ENCODE assay signal across 16 mouse cellular contexts in the genomic region with DNA sequence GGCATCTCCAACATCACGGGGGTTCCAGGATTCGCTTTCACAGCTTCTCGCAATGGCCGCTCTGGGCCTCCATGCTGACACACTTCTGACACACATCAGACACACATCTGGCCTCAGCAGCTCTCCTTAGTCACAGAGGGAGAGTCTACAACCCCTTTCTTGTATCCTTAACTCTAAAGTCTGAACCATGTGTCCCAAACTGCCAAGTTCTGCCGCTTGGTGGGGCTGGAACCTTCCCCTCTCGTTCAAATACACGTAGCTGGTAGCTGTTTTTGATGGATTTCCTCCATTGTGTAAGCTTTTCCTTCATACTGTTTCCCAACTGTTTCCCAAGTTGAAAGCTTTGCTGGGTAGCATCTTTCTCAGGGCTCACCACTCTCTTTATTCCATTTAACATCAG. TPM values are rescaled to one million over a fixed set of nuclear protein-coding genes. Genes with fewer than 3 reads are reported as not detected.
DNase-seq lines count a peak whose midpoint lies in the region; ATAC-seq and TF ChIP-seq lines count a peak whose summit lies in the region.
"Had no signal": no experiment of that assay in that cellular context is flagged by ENCODE, and none has a peak within 500 bp of the region (broad histone marks: within the 10 kb centered on the region; RNA-seq: fewer than 3 reads in every experiment).

No protein-coding gene starts in this region.

- H3K9ac ChIP-seq in heart, postnatal 0 days (replicated peaks; ENCODE audit: low read depth, low read length): no peak overlapping the region
- H3K9ac ChIP-seq in lung, embryonic 14.5 days: no peak overlapping the region
- H3K9ac ChIP-seq in liver, embryonic 11.5 days (ENCODE audit: low read depth, low read length): no peak overlapping the region
- H3K9ac ChIP-seq: heart, embryonic 15.5 days; hindbrain, embryonic 15.5 days; limb, embryonic 13.5 days had no signal

- H3K4me1 ChIP-seq in heart, postnatal 0 days (ENCODE audit: control insufficient read depth, insufficient read depth): no peaks in the 10 kb centered on the region
- H3K4me1 ChIP-seq in lung, embryonic 14.5 days (ENCODE audit: insufficient read depth): no peaks in the 10 kb centered on the region
- H3K4me1 ChIP-seq in liver, embryonic 11.5 days (replicated peaks; ENCODE audit: control insufficient read depth, insufficient read depth, low read length): no peaks in the 10 kb centered on the region; the same call in 1 of the 2 replicates
- H3K4me1 ChIP-seq: hindbrain, embryonic 15.5 days; limb, embryonic 13.5 days had no signal

- H3K9me3 ChIP-seq in heart, postnatal 0 days (replicated peaks; ENCODE audit: control insufficient read depth, low read length): no peaks in the 10 kb centered on the region
- no peaks in the 10 kb centered on the region for H3K9me3 ChIP-seq in lung, embryonic 14.5 days (ENCODE audit: low read depth, low read length)
- no peaks in the 10 kb centered on the region for H3K9me3 ChIP-seq in liver, embryonic 11.5 days (ENCODE audit: control insufficient read depth, low read length)
- H3K9me3 ChIP-seq: heart, embryonic 15.5 days; hindbrain, embryonic 15.5 days; limb, embryonic 13.5 days had no signal

- no peak for TF ChIP-seq EP300 in heart, postnatal 0 days (IDR thresholded peaks at IDR 0.05; ENCODE audit: low read depth)

- H3K4me3 ChIP-seq in heart, postnatal 0 days (ENCODE audit: low read depth, low read length): no peak overlapping the region
- H3K4me3 ChIP-seq in lung, embryonic 14.5 days (ENCODE audit: low read depth, low read length): no peak overlapping the region
- H3K4me3 ChIP-seq in liver, embryonic 11.5 days (ENCODE audit: low read depth, low read length): no peak overlapping the region
- H3K4me3 ChIP-seq: heart, embryonic 15.5 days; hindbrain, embryonic 15.5 days; limb, embryonic 13.5 days; megakaryocyte, embryonic 14.5 days had no signal

- ATAC-seq in heart, postnatal 0 days (ENCODE audit: insufficient read depth, low read depth): no peak
- no peak for ATAC-seq in lung, embryonic 14.5 days (ENCODE audit: insufficient read depth)
- ATAC-seq in liver, embryonic 11.5 days (replicated peaks; ENCODE audit: low FRiP score): no peak

- peak; percentile 32; the same call in 1 of the 2 replicates for TF ChIP-seq CTCF in heart, postnatal 0 days (IDR thresholded peaks at IDR 0.05; ENCODE audit: low read depth)
- peak; percentile 47 for TF ChIP-seq CTCF in lung, embryonic 14.5 days (IDR thresholded peaks at IDR 0.05; ENCODE audit: low read depth)

- no peak for DNase-seq in heart, postnatal 0 days (ENCODE audit: low spot score)
- DNase-seq in heart, postnatal 25 days (ENCODE audit: low spot score): no peak
- peak; percentile 59 for DNase-seq in lung, embryonic 14.5 days
- no peak for DNase-seq in lung, adult 18-20 months
- DNase-seq in liver, embryonic 11.5 days (ENCODE audit: low spot score): no peak
- DNase-seq in lung, postnatal 4 days: peak; percentile 24 to 30
- no peak for DNase-seq in cerebellum, adult 8-10 months
- no peak for DNase-seq in cerebellum, adult 11 months
- DNase-seq: cerebellum, adult 9-10 months; embryo, embryonic 11 days had no signal

- H3K36me3 ChIP-seq in heart, postnatal 0 days (replicated peaks; ENCODE audit: control insufficient read depth, insufficient read depth, low read length): no peaks in the 10 kb centered on the region
- H3K36me3 ChIP-seq in lung, embryonic 14.5 days (ENCODE audit: insufficient read depth): peaks cover 9% of the 10 kb centered on the region; the same call in 1 of the 2 replicates
- no peaks in the 10 kb centered on the region; the same call in 1 of the 2 replicates for H3K36me3 ChIP-seq in liver, embryonic 11.5 days (ENCODE audit: control insufficient read depth, insufficient read depth, low read length)

- no peaks in the 10 kb centered on the region for H3K27me3 ChIP-seq in heart, postnatal 0 days (ENCODE audit: control insufficient read depth, insufficient read depth, low read length)
- no peaks in the 10 kb centered on the region for H3K27me3 ChIP-seq in lung, embryonic 14.5 days (ENCODE audit: insufficient read depth, low read length)
- H3K27me3 ChIP-seq in liver, embryonic 11.5 days (replicated peaks; ENCODE audit: control insufficient read depth, insufficient read depth, low read length): no peaks in the 10 kb centered on the region
- H3K27me3 ChIP-seq: heart, embryonic 15.5 days; hindbrain, embryonic 15.5 days; limb, embryonic 13.5 days; megakaryocyte, embryonic 14.5 days had no signal

- H3K27ac ChIP-seq in heart, postnatal 0 days (ENCODE audit: low read depth): no peak overlapping the region
- H3K27ac ChIP-seq in lung, embryonic 14.5 days (ENCODE audit: low read depth): no peak overlapping the region
- H3K27ac ChIP-seq in liver, embryonic 11.5 days (ENCODE audit: low read depth, low read length): peak overlapping the region; percentile 25; the same call in 1 of the 2 replicates
- H3K27ac ChIP-seq: heart, embryonic 15.5 days; hindbrain, embryonic 15.5 days; limb, embryonic 13.5 days had no signal

- 68% methylated on average over 7 of the region's 7 CpGs for WGBS in heart, postnatal 0 days
- WGBS in lung, embryonic 14.5 days: 61% methylated on average over 7 of the region's 7 CpGs
- 67% methylated on average over 7 of the region's 7 CpGs for whole genome bisulfite sequencing in liver, embryonic 11.5 days

- no peak overlapping the region for H3K4me2 ChIP-seq in heart, postnatal 0 days (ENCODE audit: low read depth, low read length)
- H3K4me2 ChIP-seq in lung, embryonic 14.5 days: no peak overlapping the region
- no peak overlapping the region for H3K4me2 ChIP-seq in liver, embryonic 11.5 days
- H3K4me2 ChIP-seq: heart, embryonic 15.5 days; hindbrain, embryonic 15.5 days; limb, embryonic 13.5 days had no signal

- intact Hi-C loops in heart, postnatal 25 days (cut with DNase I): no loop called here

RNA-seq across cellular contexts. Expression of gene Morn4, which starts 14.9 kb away (rescaled TPM):
- 1.7 and 2.3 TPM in 2 replicates for total RNA-seq in heart, postnatal 0 days (2014; rRNA removed; ENCODE audit: low replicate concordance)
- 5.2 and 5.7 TPM in 2 replicates for polyA plus RNA-seq in heart, postnatal 0 days (2015; fragmentation: Nextera tagmentation; extraction: Ambion mirVana)
- 1 to 10 TPM; 3.3 to 3.7 TPM for total RNA-seq in heart, postnatal 25 days (2021)
- 24.8 and 25.0 TPM in 2 replicates for polyA plus RNA-seq in lung, embryonic 14.5 days (2014; fragmentation: Nextera tagmentation; extraction: Ambion mirVana)
- 9.3 and 10.5 TPM in 2 replicates for polyA plus RNA-seq in liver, embryonic 11.5 days (2014; fragmentation: Nextera tagmentation; extraction: Ambion mirVana)

RNA-seq across cellular contexts. Expression of gene Pi4k2a, which starts 19.0 kb away (rescaled TPM):
- 6.7 and 6.9 TPM in 2 replicates for total RNA-seq in heart, postnatal 0 days (2014; rRNA removed; ENCODE audit: low replicate concordance)
- polyA plus RNA-seq in heart, postnatal 0 days (2015; fragmentation: Nextera tagmentation; extraction: Ambion mirVana): 12.6 and 13.4 TPM in 2 replicates
- total RNA-seq in heart, postnatal 25 days (2021): 10 to 100 TPM; 18.4 to 19.0 TPM
- 32.8 and 34.3 TPM in 2 replicates for polyA plus RNA-seq in lung, embryonic 14.5 days (2014; fragmentation: Nextera tagmentation; extraction: Ambion mirVana)
- polyA plus RNA-seq in liver, embryonic 11.5 days (2014; fragmentation: Nextera tagmentation; extraction: Ambion mirVana): 17.6 and 18.1 TPM in 2 replicates

RNA-seq across cellular contexts. Expression of gene 4933411K16Rik, which starts 19.2 kb away (rescaled TPM):
- 0.15 TPM in 1 of 2 replicates, not detected in the other for total RNA-seq in heart, postnatal 0 days (2014; rRNA removed; ENCODE audit: low replicate concordance)
- not detected in 2 replicates for polyA plus RNA-seq in heart, postnatal 0 days (2015; fragmentation: Nextera tagmentation; extraction: Ambion mirVana)
- not detected for total RNA-seq in heart, postnatal 25 days (2021)
- 0.18 TPM in 1 of 2 replicates, not detected in the other for polyA plus RNA-seq in lung, embryonic 14.5 days (2014; fragmentation: Nextera tagmentation; extraction: Ambion mirVana)
- 0.13 and 0.40 TPM in 2 replicates for polyA plus RNA-seq in liver, embryonic 11.5 days (2014; fragmentation: Nextera tagmentation; extraction: Ambion mirVana)
- polyA plus RNA-seq: heart, embryonic 15.5 days had no signal

RNA-seq across cellular contexts. Expression of gene Hoga1, which starts 25.8 kb away (rescaled TPM):
- 1.2 and 1.3 TPM in 2 replicates for total RNA-seq in heart, postnatal 0 days (2014; rRNA removed; ENCODE audit: low replicate concordance)
- polyA plus RNA-seq in heart, postnatal 0 days (2015; fragmentation: Nextera tagmentation; extraction: Ambion mirVana): 1.4 and 1.5 TPM in 2 replicates
- 1 to 10 TPM; 1.1 to 1.7 TPM for total RNA-seq in heart, postnatal 25 days (2021)
- 1.2 and 1.6 TPM in 2 replicates for polyA plus RNA-seq in lung, embryonic 14.5 days (2014; fragmentation: Nextera tagmentation; extraction: Ambion mirVana)
- 8.1 and 10.1 TPM in 2 replicates for polyA plus RNA-seq in liver, embryonic 11.5 days (2014; fragmentation: Nextera tagmentation; extraction: Ambion mirVana)

RNA-seq across cellular contexts. Expression of gene Ankrd2, which starts 35.4 kb away (rescaled TPM):
- not detected in 2 replicates for total RNA-seq in heart, postnatal 0 days (2014; rRNA removed; ENCODE audit: low replicate concordance)
- 0.14 TPM in 2 replicates for polyA plus RNA-seq in heart, postnatal 0 days (2015; fragmentation: Nextera tagmentation; extraction: Ambion mirVana)
- total RNA-seq in heart, postnatal 25 days (2021): not detected
- polyA plus RNA-seq in lung, embryonic 14.5 days (2014; fragmentation: Nextera tagmentation; extraction: Ambion mirVana): 0.17 and 0.41 TPM in 2 replicates
- polyA plus RNA-seq in liver, embryonic 11.5 days (2014; fragmentation: Nextera tagmentation; extraction: Ambion mirVana): not detected in 2 replicates
- total RNA-seq: layer of hippocampus, postnatal 25 days had no signal
- polyA plus RNA-seq: heart, embryonic 15.5 days; kidney, embryonic 16.5 days had no signal

Comparison
In these comparisons a context has a peak if more than half of its experiments do, and no peak if none do; other contexts are left out.
1. DNase-seq: peak in lung, embryonic 14.5 days (single experiment) and lung, postnatal 4 days (2 of 2); none in heart, postnatal 0 days (single experiment), heart, postnatal 25 days (single experiment), lung, adult 18-20 months (0 of 2), liver, embryonic 11.5 days (single experiment), cerebellum, adult 8-10 months (single experiment) and cerebellum, adult 11 months (single experiment).